In the genomic region with DNA sequence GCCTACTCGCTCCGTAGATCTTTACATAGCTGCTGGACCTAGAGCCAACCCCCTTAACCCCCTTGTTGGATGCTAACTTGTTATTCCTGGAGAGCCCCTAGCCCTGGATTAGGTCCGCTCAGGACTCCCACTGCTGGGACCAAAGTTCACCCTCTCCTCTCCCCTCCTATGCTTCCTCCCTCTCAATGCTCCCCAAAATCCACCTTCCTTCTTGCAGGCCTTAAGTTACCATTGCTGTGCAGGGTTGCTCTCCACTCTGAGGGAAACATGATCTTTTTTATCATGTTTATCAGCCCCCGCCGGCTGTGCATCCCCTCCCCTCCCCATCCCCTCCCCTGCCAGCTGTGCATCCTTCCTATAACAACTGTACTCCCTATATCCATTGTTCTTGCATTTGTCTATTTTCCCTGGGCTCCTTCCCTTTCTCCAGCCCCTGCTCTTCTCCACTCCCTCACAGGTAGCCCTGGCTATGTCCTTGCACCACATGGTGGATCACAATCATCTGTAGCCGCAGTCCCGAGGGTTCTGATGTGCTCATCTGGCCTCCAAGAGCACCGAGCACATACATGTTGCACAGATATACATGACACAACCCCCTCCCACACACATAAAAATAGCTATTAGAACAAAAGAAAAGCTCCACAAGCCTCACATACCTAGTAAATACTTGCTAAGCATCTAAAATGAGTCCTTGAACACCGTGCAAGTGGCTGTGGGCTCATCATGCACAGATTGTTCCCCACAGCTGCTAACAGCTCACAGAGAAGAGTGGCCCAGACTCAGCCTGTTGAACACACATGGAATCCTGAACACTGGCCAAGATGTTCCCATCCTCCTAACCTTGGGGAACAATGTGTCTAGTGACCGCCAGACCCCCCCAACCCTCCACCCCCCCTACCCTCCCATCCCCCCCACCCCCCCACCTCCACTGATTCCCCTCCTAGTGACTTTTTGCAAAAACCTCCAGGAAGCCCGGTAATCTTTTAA, we compare ENCODE assay signal across 8 mouse cellular contexts. TPM values are rescaled to one million over a fixed set of nuclear protein-coding genes. Genes with fewer than 3 reads are reported as not detected.
A peak's percentile ranks its signal among the peaks of the same experiment; 100 is the strongest.
DNase-seq lines count a peak whose midpoint lies in the region; ATAC-seq lines count a peak whose summit lies in the region.

No protein-coding gene starts in this region.

- H3K27ac ChIP-seq in intestine, embryonic 15.5 days, result peak overlapping the region; percentile 88
- no peak overlapping the region for H3K27ac ChIP-seq in midbrain, embryonic 12.5 days (replicated peaks)

- H3K4me3 ChIP-seq in intestine, embryonic 15.5 days (replicated peaks), result 0 out of 2 replicates have a peak overlapping the region, but pooled peaks have one; percentile 33
- H3K4me3 ChIP-seq in midbrain, embryonic 12.5 days, result no peak overlapping the region

- H3K27me3 ChIP-seq in intestine, embryonic 15.5 days (replicated peaks), result no peaks in the 10 kb centered on the region
- H3K27me3 ChIP-seq in midbrain, embryonic 12.5 days, result peaks cover 18% of the 10 kb centered on the region

- peak overlapping the region; percentile 56 for H3K4me2 ChIP-seq in intestine, embryonic 15.5 days (replicated peaks)
- H3K4me2 ChIP-seq in midbrain, embryonic 12.5 days (replicated peaks), result peak overlapping the region; percentile 6; the same call in 1 of the 2 replicates

- peaks cover 21% of the 10 kb centered on the region for H3K4me1 ChIP-seq in intestine, embryonic 15.5 days (replicated peaks)
- H3K4me1 ChIP-seq in midbrain, embryonic 12.5 days, result peaks cover 18% of the 10 kb centered on the region

- H3K36me3 ChIP-seq in intestine, embryonic 15.5 days, result no peaks in the 10 kb centered on the region
- H3K36me3 ChIP-seq in midbrain, embryonic 12.5 days, result no peaks in the 10 kb centered on the region

- no peak for ATAC-seq in intestine, embryonic 15.5 days
- ATAC-seq in midbrain, embryonic 12.5 days (ENCODE audit: low FRiP score, low read depth), result no peak

- WGBS in intestine, embryonic 15.5 days, result 34% methylated on average over 11 of the region's 11 CpGs
- WGBS in midbrain, embryonic 12.5 days, result 35% methylated on average over 11 of the region's 11 CpGs

- no peaks in the 10 kb centered on the region for H3K9me3 ChIP-seq in intestine, embryonic 15.5 days
- no peaks in the 10 kb centered on the region for H3K9me3 ChIP-seq in midbrain, embryonic 12.5 days

- peak; percentile 95 for DNase-seq in heart, adult 11 months
- DNase-seq in heart, postnatal 4 days, result no peak
- peak; percentile 76 for DNase-seq in R1 (ENCODE audit: low read depth, low spot score)
- DNase-seq in yolk sac, embryonic 10.5 days (ENCODE audit: low spot score), result no peak
- no peak for DNase-seq in urinary bladder, postnatal 36 days (ENCODE audit: low spot score in 2 of 2)
- no peak for DNase-seq in ovary, adult 18-20 months (ENCODE audit: low spot score)

- H3K9ac ChIP-seq in intestine, embryonic 15.5 days, result 0 out of 2 replicates have a peak overlapping the region, but pooled peaks have one; percentile 35
- H3K9ac ChIP-seq in midbrain, embryonic 12.5 days (replicated peaks), result 0 out of 2 replicates have a peak overlapping the region, but pooled peaks have one; percentile 8

RNA-seq across cellular contexts. Expression of a gene that starts 0.6 kb away (rescaled TPM):
- total RNA-seq in heart, postnatal 4 days (2021), result 10 to 100 TPM; 19.6 to 25.3 TPM
- 21.3 and 22.9 TPM in 2 replicates for polyA plus RNA-seq in intestine, embryonic 15.5 days (2015; fragmentation: Nextera tagmentation; extraction: Ambion mirVana)
- polyA plus RNA-seq in midbrain, embryonic 12.5 days (2016; fragmentation: Nextera tagmentation; extraction: Ambion mirVana), result 10.2 and 12.4 TPM in 2 replicates

RNA-seq across cellular contexts. Expression of a gene that starts 1.4 kb away (rescaled TPM):
- total RNA-seq in heart, postnatal 4 days (2021), result 100 to 1,000 TPM; 150 to 162 TPM
- polyA plus RNA-seq in intestine, embryonic 15.5 days (2015; fragmentation: Nextera tagmentation; extraction: Ambion mirVana), result 38.3 and 38.8 TPM in 2 replicates
- 29.7 and 33.8 TPM in 2 replicates for polyA plus RNA-seq in midbrain, embryonic 12.5 days (2016; fragmentation: Nextera tagmentation; extraction: Ambion mirVana)

RNA-seq across cellular contexts. Expression of a gene that starts 10.3 kb away (rescaled TPM):
- 1 to 10 TPM; 1.7 to 2.0 TPM for total RNA-seq in heart, postnatal 4 days (2021)
- 5.6 and 5.8 TPM in 2 replicates for polyA plus RNA-seq in intestine, embryonic 15.5 days (2015; fragmentation: Nextera tagmentation; extraction: Ambion mirVana)
- polyA plus RNA-seq in midbrain, embryonic 12.5 days (2016; fragmentation: Nextera tagmentation; extraction: Ambion mirVana), result 3.9 and 4.7 TPM in 2 replicates

RNA-seq across cellular contexts. Expression of a gene that starts 12.1 kb away (rescaled TPM):
- 10 to 100 TPM; 87.3 to 91.0 TPM for total RNA-seq in heart, postnatal 4 days (2021)
- polyA plus RNA-seq in intestine, embryonic 15.5 days (2015; fragmentation: Nextera tagmentation; extraction: Ambion mirVana), result 1.5 and 1.9 TPM in 2 replicates
- 19.2 and 19.5 TPM in 2 replicates for polyA plus RNA-seq in midbrain, embryonic 12.5 days (2016; fragmentation: Nextera tagmentation; extraction: Ambion mirVana)

RNA-seq across cellular contexts. Expression of a gene that starts 21.0 kb away (rescaled TPM):
- total RNA-seq in heart, postnatal 4 days (2021), result 100 to 1,000 TPM; 250 TPM
- 346 and 351 TPM in 2 replicates for polyA plus RNA-seq in intestine, embryonic 15.5 days (2015; fragmentation: Nextera tagmentation; extraction: Ambion mirVana)
- polyA plus RNA-seq in midbrain, embryonic 12.5 days (2016; fragmentation: Nextera tagmentation; extraction: Ambion mirVana), result 341 and 343 TPM in 2 replicates

Comparison
In these comparisons a context has a peak if more than half of its experiments do, and no peak if none do; other contexts are left out.
1. DNase-seq: peak in heart, adult 11 months (single experiment) and R1 (single experiment); none in heart, postnatal 4 days (single experiment), yolk sac, embryonic 10.5 days (single experiment), urinary bladder, postnatal 36 days (0 of 2) and ovary, adult 18-20 months (single experiment).